In the genomic region with DNA sequence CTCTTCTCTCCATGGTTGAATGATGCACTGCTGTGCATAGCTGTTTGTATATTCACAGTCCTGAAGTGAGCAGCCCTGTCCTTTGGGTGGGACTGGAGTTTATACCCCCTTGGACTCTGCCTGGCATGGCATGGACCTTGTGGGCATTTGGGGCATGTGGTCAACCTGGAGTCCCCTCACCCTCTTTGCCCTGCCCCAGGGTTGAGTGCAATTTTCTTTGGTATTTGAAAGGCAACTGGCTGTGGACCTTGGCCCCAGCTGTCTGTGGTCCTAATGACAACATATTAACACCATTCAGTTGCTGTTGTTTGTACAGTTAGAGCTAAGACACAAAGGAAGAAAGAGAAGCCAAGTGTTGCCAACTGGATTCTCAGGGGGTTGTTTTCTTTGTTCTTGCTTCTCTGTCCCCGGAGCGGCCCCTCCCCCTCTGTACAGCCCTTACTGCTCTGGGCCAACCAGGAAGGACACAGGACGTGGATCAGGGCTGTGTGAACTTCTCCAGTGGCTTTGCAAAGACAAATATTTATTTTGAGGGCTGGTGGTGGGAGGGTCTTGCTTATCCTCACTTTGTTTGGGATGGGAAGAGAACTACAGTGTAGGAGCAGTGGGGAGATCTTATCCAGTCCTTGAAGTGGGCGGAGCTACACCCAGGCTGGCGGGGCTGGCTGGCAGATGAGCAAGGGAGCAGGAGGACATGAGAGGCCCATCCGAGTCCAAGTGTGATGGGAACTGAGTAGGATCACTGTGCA, we compare ENCODE assay signal across 8 mouse cellular contexts. TPM values are rescaled to one million over a fixed set of nuclear protein-coding genes. Genes with fewer than 3 reads are reported as not detected.
DNase-seq lines count a peak whose midpoint lies in the region; ATAC-seq and TF ChIP-seq lines count a peak whose summit lies in the region.

No protein-coding gene starts in this region.

- H3K4me2 ChIP-seq in liver, embryonic 11.5 days = peak overlapping the region; percentile 41
- H3K4me2 ChIP-seq in midbrain, postnatal 0 days (ENCODE audit: low read depth, low read length, poor library complexity, severe bottlenecking) = no peak overlapping the region

- peak; percentile 69 for ATAC-seq in liver, embryonic 11.5 days (replicated peaks; ENCODE audit: low FRiP score)
- ATAC-seq in midbrain, postnatal 0 days (ENCODE audit: low FRiP score) = peak; percentile 44; the same call in 1 of the 2 replicates

- WGBS in liver, embryonic 11.5 days = 15% methylated on average over 6 of the region's 6 CpGs
- WGBS in midbrain, postnatal 0 days = 45% methylated on average over 6 of the region's 6 CpGs

- no peaks in the 10 kb centered on the region for H3K9me3 ChIP-seq in liver, embryonic 11.5 days (ENCODE audit: control insufficient read depth, low read length)
- H3K9me3 ChIP-seq in midbrain, postnatal 0 days (ENCODE audit: low read length) = no peaks in the 10 kb centered on the region

- H3K27me3 ChIP-seq in liver, embryonic 11.5 days (replicated peaks; ENCODE audit: control insufficient read depth, insufficient read depth, low read length) = no peaks in the 10 kb centered on the region
- no peaks in the 10 kb centered on the region for H3K27me3 ChIP-seq in midbrain, postnatal 0 days (ENCODE audit: insufficient read depth, low read length)

- H3K4me3 ChIP-seq in liver, embryonic 11.5 days (ENCODE audit: low read depth, low read length) = no peak overlapping the region
- H3K4me3 ChIP-seq in midbrain, postnatal 0 days (ENCODE audit: low read depth, low read length) = no peak overlapping the region

- H3K36me3 ChIP-seq in liver, embryonic 11.5 days (ENCODE audit: control insufficient read depth, insufficient read depth, low read length) = no peaks in the 10 kb centered on the region
- no peaks in the 10 kb centered on the region for H3K36me3 ChIP-seq in midbrain, postnatal 0 days (ENCODE audit: insufficient read depth, low read length)

- intact Hi-C loops in heart, postnatal 10 days (cut with DNase I) = no loop called here

- H3K27ac ChIP-seq in liver, embryonic 11.5 days (ENCODE audit: low read depth, low read length) = peak overlapping the region; percentile 52; the same call in 1 of the 2 replicates
- H3K27ac ChIP-seq in midbrain, postnatal 0 days (ENCODE audit: low read depth, low read length) = no peak overlapping the region

- no peak for TF ChIP-seq CTCF in midbrain, postnatal 0 days (IDR thresholded peaks at IDR 0.05)

- peaks cover 35% of the 10 kb centered on the region for H3K4me1 ChIP-seq in liver, embryonic 11.5 days (replicated peaks; ENCODE audit: control insufficient read depth, insufficient read depth, low read length)
- H3K4me1 ChIP-seq in midbrain, postnatal 0 days (ENCODE audit: insufficient read depth, low read length) = peaks cover 25% of the 10 kb centered on the region

- no peak overlapping the region for H3K9ac ChIP-seq in liver, embryonic 11.5 days (ENCODE audit: low read depth, low read length)
- H3K9ac ChIP-seq in midbrain, postnatal 0 days (replicated peaks; ENCODE audit: low read length, poor library complexity, severe bottlenecking) = no peak overlapping the region

- peak; percentile 62 for DNase-seq in adrenal gland, adult 2 months
- no peak for DNase-seq in adrenal gland, adult 8-10 months
- peak; percentile 20 for DNase-seq in MN1 (ENCODE audit: low spot score)
- peak; percentile 44 to 57 for DNase-seq in heart, postnatal 10 days
- DNase-seq in liver, embryonic 11.5 days (ENCODE audit: low spot score) = peak; percentile 48
- peak; percentile 17 for DNase-seq in midbrain, postnatal 0 days (ENCODE audit: low spot score)
- no peak for DNase-seq in layer of hippocampus, adult 9-11 months
- no peak for DNase-seq in frontal cortex, postnatal 25 days (ENCODE audit: low spot score in 2 of 2)

RNA-seq across cellular contexts. Expression of gene Agap1, which starts 12.9 kb away (rescaled TPM):
- 10 to 100 TPM; 46.2 to 61.6 TPM for total RNA-seq in adrenal gland, adult 2 months (2021)
- polyA plus RNA-seq in adrenal gland, adult 2 months (2012; rRNA removed) = 11.3 and 15.5 TPM in 2 replicates
- 100 to 1,000 TPM in 1 of 4 experiments, 10 to 100 TPM in 3; 51.4 to 101 (median 75.3) TPM for total RNA-seq in adrenal gland, adult 8-10 months (2022)
- 10 to 100 TPM; 54.4 to 57.6 TPM for total RNA-seq in heart, postnatal 10 days (2021)
- 4.6 and 5.4 TPM in 2 replicates for polyA plus RNA-seq in liver, embryonic 11.5 days (2014; fragmentation: Nextera tagmentation; extraction: Ambion mirVana)
- total RNA-seq in midbrain, postnatal 0 days (2014; rRNA removed) = 175 and 187 TPM in 2 replicates
- 40.4 and 45.9 TPM in 2 replicates for polyA plus RNA-seq in midbrain, postnatal 0 days (2015; fragmentation: Nextera tagmentation; extraction: Ambion mirVana)

Comparison
In these comparisons a context has a peak if more than half of its experiments do, and no peak if none do; other contexts are left out.
1. DNase-seq: peak in adrenal gland, adult 2 months (single experiment), MN1 (single experiment), heart, postnatal 10 days (2 of 2), liver, embryonic 11.5 days (single experiment) and midbrain, postnatal 0 days (single experiment); none in adrenal gland, adult 8-10 months (single experiment), layer of hippocampus, adult 9-11 months (single experiment) and frontal cortex, postnatal 25 days (0 of 2).